Mouse (Mus musculus): ENCODE results near the gene Fgfr1op.

The Fgfr1op gene

DNA sequence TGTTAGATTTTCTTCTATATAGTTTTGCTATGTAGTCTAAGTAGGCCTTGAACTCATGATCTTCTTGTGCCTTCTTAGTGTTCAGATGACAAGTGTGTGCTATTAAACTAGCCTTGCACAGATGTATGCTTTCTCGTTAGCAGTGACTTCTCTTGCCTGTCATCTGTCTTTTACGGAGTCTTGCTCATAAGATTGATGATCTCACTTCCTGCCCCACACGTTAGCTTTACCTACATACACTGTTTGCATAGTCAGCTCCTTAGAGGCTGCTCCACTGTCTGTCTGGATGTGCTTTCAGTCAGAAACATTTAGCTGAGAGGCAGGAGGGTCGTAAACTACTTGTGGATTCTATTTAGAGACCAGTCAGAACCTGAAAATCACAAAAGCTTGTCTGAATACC is 5.8 kb downstream of the Fgfr1op start:
- no peak for DNase-seq

DNA sequence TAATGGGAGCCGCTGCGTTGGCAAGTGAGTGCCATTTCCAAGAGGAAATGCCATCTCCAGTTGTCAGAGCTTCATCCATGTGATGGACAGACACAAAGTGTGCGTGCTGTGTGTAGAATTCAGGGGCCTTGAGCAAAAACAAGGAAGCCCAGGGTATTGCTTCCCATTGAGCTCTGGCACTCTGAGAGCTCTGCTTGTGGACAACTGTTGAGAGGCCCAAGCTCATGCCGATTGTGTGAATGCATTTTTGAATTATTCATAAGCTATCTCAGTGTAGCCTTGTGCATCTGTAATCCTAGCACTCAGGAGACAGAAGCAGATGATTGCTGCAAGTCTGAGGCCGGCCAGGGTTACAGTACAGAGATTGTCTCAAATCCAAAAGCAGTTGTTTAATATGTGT is 11.8 kb downstream of the Fgfr1op start:
- DNase-seq = no peak

- peak; percentile 89 for DNase-seq
Measured at GRCm38 (mm10) chr17:8183815-8184214, 18.5 kb downstream of the Fgfr1op start.

GRCm38 (mm10) chr17:8184217-8184616 is 18.9 kb downstream of the Fgfr1op start:
- DNase-seq = peak; percentile 81

GRCm38 (mm10) chr17:8193678-8194077 is 28.4 kb downstream of the Fgfr1op start:
- DNase-seq = no peak

GRCm38 (mm10) chr17:8195685-8196376 is 30.5 kb downstream of the Fgfr1op start:
- DNase-seq = peak; percentile 91

GRCm38 (mm10) chr17:8197652-8198051 is 32.4 kb downstream of the Fgfr1op start:
- DNase-seq = no peak

- DNase-seq = peak; percentile 92
Measured at GRCm38 (mm10) chr17:8199067-8199935, 34.0 kb downstream of the Fgfr1op start.

DNA sequence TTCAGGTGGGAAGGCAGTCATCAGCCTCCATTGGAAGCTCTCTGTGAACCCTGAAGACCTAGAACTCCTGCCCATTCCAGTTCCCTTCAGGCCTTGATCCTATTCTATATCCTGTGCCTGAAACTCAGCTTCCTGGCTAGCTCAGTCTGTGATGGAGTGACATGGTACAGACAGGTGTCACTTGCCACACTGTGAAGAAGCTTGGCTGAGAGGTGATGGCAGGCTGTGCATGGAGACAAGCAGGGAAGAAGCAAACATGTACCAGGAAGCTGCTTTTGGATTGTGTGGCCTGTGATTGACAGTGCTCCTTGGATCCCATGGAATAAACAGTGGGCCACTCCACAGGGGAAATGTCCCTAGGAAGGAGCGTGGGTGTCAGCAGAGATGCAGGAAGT is 34.6 kb downstream of the Fgfr1op start:
- peak; percentile 81 for DNase-seq

DNA sequence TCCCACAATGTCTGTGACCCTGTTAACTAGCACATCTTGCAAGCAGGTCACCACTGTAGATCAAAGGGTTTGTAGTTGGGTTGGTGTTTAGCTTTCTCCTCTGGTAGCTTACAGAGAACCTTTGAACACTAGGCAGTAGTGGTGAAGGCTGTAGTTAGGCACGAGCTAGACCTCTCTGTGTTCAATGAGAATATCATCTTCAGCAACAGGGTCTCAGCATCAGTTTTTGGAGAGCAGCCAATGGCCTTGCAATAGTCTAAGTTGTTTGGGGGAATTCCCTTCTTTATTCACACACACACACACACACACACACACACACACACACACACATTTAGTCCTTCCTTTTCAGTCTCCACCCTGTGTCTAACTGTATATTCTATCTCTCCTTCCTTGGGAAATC is 38.2 kb downstream of the Fgfr1op start:
- no peak for DNase-seq

GRCm38 (mm10) chr17:8205221-8205631 is 39.9 kb downstream of the Fgfr1op start:
- peak; percentile 71 for DNase-seq

DNA sequence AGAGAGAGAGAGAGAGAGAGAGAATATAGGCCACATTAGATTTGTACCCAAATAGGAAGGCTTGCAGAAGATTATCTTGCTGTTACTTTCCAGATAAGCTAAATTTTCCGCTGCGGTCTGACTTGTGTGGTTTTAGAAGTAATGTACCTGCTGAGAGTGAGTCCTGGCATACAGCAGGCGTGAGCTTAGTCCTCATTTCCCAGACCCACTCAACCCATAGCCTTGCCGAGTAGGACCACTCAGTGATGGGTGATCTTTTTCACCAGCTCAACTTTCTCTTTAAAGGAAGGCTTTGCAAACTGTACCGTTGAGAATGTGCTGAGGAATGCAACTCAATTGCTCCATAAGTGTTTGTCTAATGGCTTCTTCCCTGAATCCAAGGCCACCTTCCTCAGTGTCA is 41.4 kb downstream of the Fgfr1op start:
- DNase-seq = peak; percentile 58

- peak; percentile 25 for DNase-seq
Measured at GRCm38 (mm10) chr17:8209696-8210095, 44.4 kb downstream of the Fgfr1op start.

GRCm38 (mm10) chr17:8210170-8210569 is 44.9 kb downstream of the Fgfr1op start:
- no peak for DNase-seq

DNA sequence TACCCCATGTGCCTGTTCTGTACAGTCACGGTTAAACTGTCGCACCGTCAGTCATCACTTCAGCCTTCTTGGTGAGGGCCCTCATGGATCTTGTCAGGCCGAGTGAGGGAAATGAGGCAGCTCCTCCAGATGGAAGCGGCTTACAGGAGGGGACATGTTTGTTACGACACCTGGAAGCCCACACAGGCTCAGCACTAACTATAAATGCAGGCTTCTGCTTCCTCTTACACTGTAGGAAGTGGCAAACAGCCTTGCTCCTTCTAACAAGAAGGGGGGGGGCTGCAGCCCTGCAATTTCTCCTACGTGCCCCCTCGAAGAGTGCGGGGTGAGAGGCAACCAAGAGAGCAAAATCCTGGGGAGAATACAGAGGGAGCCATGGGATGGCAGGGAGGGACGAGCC is 45.4 kb downstream of the Fgfr1op start:
- no peak for DNase-seq

GRCm38 (mm10) chr17:8211399-8211798 is 46.1 kb downstream of the Fgfr1op start:
- no peak for DNase-seq

DNA sequence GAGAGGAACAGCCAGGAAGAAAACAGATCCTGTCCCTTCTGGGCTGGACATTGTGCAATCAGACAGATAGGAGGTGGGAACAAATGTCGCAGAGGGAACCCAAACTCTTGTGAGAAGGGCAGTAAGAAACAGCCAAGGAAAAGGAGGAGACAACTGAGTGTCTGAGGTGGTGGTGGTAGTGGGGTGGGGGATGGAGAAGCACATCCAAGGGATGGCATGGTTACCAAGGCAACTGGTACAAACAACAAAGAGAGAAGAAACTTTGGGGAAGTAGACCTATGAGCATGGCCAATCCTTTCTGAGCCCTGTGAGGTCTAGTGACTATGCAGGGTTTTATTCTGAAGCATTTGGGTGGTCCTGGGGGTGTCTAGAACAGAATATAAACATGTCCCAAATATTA is 49.1 kb downstream of the Fgfr1op start:
- DNase-seq = no peak

DNA sequence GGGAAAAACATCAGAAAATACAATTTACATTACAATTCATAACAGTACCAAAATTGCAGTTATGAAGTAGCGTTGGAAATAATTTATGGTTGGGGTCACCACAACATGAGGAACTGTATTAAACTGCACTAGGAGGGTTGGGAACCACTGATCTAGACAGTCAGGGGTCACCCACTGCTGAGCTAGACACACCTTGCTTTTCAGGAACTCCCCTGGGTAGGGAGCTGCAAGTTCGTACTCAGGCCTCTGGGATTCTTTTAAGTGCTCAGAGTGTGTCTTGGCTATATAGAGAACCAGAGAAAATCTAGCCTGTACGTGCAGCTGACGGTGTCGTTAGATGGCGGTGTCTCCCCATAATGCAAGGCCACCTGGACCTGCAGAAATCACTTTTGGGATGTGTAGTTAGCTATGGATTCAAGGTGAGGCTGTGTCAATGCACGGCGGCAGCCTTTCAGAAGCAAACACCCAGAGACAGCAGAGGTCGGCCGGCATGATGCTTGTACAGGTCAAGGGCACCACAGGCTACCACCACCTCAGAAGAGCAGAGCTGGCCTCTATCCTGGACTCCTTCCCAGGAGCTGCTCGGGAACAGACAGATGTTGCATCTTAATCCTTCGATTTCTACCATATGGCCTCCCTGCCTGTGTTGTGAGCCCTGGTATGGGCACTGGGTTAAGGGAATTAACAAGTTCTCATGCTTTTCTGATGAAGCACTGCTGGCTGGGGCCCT is 49.9 kb downstream of the Fgfr1op start:
- DNase-seq = peak; percentile 83

GRCm38 (mm10) chr17:8223225-8223624 is 57.9 kb downstream of the Fgfr1op start:
- no peak for DNase-seq

GRCm38 (mm10) chr17:8224072-8224471 is 58.8 kb downstream of the Fgfr1op start:
- no peak for DNase-seq

- peak; percentile 92 for DNase-seq
Measured at GRCm38 (mm10) chr17:8225166-8225565, 59.9 kb downstream of the Fgfr1op start.

DNA sequence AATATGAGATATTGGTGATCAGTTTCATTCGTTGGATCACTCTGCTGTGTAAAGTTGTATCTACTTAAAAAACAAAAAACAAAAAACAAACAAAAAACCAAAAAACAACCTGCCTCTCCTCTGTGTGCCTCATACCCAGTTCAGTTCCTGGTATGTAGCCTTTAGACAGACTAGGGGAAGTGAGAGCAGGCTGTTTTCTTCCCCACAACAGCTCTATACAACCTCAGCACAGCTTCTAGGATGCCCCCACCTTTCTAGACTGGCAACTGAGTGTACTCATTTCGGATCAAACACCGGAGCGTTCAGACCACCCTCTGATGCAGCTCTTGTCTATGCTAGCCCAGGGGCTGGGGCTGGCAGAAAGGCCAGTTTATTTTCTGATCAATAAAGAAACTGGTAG is 60.4 kb downstream of the Fgfr1op start:
- DNase-seq = no peak

GRCm38 (mm10) chr17:8228622-8229021 is 63.3 kb downstream of the Fgfr1op start:
- DNase-seq = no peak

GRCm38 (mm10) chr17:8229607-8230006 is 64.3 kb downstream of the Fgfr1op start:
- no peak for DNase-seq

Measured in heart, adult 11 months (tissue).